Mouse (Mus musculus) megakaryocyte, embryonic 14.5 days (primary cell): ENCODE results near the gene Insrr. TPM values are rescaled to one million over a fixed set of nuclear protein-coding genes. Genes with fewer than 3 reads are reported as not detected.

Source experiments
- H3K27me3 ChIP-seq: replicated peaks from 2 replicates; pipeline ENCODE3; 2012; ENCODE audit warnings: inconsistent platforms
- H3K36me3 ChIP-seq: replicated peaks from 2 replicates; pipeline ENCODE3; 2012; ENCODE audit warnings: low read length, inconsistent platforms, mixed read lengths
- H3K4me1 ChIP-seq: 2 replicates; pipeline ENCODE4 v1.6.1; 2012; ENCODE audit warnings: inconsistent platforms
- H3K4me3 ChIP-seq: replicated peaks from 2 replicates; pipeline ENCODE3; 2012; ENCODE audit warnings: moderate library complexity, mild to moderate bottlenecking, inconsistent platforms
- H3K9me3 ChIP-seq: 2 replicates; pipeline ENCODE4 v1.6.1; 2012; ENCODE audit warnings: inconsistent platforms
- FLI1 ChIP-seq: IDR thresholded peaks from 2 replicates; pipeline ENCODE4 v1.6.1; 2012; ENCODE audit warnings: low read length, inconsistent platforms, mixed read lengths
- GATA1 ChIP-seq: IDR thresholded peaks from 3 replicates; pipeline ENCODE4 v1.6.1; 2012; ENCODE audit warnings: mixed read lengths, low read length, inconsistent platforms, borderline replicate concordance
- polyA plus RNA-seq: library from polyadenylated mRNA; stranded (reverse); fragments of >175 nt; gene quantifications from 2 replicates; pipeline ENCODE4 v1.2.3, GENCODE M21; 2012; ENCODE audit warnings: low replicate concordance; ENCODE audit not compliant: insufficient read depth

The Insrr gene
- not detected in 2 replicates for polyA plus RNA-seq

DNA sequence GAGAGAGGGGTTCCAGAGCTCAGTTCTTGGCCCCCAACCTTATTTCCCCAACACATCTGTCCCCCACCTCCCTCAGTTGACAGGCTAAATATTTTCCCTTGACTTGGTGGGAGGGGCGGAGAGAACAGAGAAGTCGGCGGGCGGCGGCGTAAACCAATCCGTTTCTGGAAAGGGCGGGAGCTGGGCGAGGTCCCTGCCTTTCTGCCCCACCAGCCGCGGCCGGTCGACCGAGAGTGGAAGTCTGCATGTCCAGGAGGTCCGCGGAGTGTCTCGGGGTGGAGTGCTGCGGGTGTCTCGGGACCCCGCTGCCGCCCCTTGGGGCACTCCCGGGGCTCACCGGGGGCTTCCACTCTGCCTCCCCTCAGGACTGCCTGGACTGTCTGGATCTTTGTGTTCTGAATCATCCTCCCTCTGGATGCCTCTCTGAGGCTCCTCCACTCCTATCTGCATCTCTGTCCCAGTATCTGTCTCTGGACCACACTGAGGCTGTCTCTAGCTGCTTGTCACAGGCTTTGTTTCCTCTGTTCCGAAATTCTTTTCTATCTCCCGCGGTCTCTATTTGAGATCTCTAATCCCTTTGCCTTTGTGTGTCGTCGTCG lies at the start of gene Insrr:
Gene Insrr (plus strand): TSS at position 216 of the 599 bp plus-strand sequence.
- H3K9me3 ChIP-seq, result no peaks in the 10 kb centered on the region
- no peak for TF ChIP-seq GATA1
- no peak for TF ChIP-seq FLI1
- peaks cover 99% of the 10 kb centered on the region for H3K27me3 ChIP-seq
- H3K4me1 ChIP-seq, result peaks cover 25% of the 10 kb centered on the region
- peak within 1 kb of the TSS; percentile 65 for H3K4me3 ChIP-seq
- H3K36me3 ChIP-seq, result no peaks in the 10 kb centered on the region

DNA sequence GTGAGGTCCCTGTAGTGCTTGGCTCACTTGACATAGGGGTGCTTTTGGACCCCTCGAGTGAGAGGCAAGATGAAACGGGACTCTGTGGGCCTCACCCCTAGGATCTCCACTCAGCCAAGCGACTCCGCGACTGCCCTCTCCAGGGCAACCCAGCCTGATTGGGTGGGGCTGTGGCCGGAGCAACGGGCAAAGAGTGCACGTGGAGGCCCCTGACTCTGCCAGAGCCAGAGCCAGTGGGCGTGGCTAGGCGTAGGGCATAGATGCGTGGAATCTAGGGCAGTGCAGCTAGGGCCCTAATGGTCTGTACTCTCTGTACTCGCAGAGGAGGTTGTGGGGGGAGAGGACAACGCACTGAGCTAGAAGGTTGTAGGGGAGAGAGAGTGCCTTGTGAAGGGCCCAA lies 48.3 kb upstream of the Insrr start, which contains the start of gene Lrrc71:
Gene Lrrc71 (minus strand): TSS at position 195 of the 400 bp plus-strand sequence.
- H3K4me1 ChIP-seq, result peaks cover 52% of the 10 kb centered on the region
- TF ChIP-seq GATA1 (no peak), FLI1 (no peak)
- no peaks in the 10 kb centered on the region for H3K27me3 ChIP-seq
- H3K9me3 ChIP-seq, result no peaks in the 10 kb centered on the region
- no peak within 1 kb of the TSS for H3K4me3 ChIP-seq
- H3K36me3 ChIP-seq, result peaks cover 94% of the 10 kb centered on the region

DNA sequence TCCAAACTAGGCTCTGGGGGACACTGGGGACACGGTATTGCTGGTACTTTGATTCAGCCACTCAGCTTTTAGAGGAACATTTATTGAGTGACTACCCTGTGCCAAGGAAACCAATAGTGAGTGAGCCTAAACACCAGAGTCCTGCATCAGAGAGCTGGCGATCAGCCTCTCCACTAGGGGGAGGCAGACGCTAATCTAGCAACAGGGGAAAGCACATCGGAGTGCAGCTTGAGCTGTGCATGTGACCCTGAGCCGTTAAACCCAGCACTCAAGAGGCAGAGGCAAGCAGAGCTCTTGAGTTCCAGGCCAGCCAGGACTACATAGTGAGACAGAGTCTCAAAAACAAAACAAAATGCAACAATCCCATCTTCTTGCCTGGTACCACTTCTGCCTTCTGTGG lies 47.7 kb upstream of the Insrr start:
- Histone ChIP-seq H3K4me1 (peaks cover 53% of the 10 kb centered on the region), H3K36me3 (peaks cover 94% of the 10 kb centered on the region), H3K4me3 (no peak overlapping the region), H3K27me3 (no peaks in the 10 kb centered on the region), H3K9me3 (no peaks in the 10 kb centered on the region)
- no peak for TF ChIP-seq GATA1
- no peak for TF ChIP-seq FLI1

DNA sequence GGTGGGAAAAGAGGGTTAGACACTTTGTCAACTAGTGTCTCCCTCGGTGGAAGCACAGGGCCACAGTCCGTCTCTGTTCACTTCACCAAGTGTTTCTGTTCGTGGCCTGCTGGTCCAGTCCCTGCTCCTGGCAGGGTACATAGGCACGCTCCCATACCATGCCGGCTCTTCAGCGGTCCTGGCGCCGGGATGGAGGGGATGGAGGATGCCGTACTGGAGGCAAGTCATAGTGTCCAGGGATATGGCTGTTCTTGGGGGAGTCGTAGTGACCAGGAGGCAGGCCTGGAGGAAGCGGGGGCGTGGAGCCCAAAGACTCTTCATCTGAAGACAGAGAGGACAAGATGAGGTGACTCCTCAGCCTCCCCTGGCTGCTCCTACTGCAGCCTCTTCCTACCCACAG lies 46.8 kb upstream of the Insrr start:
- TF ChIP-seq GATA1, result no peak
- TF ChIP-seq FLI1, result no peak

DNA sequence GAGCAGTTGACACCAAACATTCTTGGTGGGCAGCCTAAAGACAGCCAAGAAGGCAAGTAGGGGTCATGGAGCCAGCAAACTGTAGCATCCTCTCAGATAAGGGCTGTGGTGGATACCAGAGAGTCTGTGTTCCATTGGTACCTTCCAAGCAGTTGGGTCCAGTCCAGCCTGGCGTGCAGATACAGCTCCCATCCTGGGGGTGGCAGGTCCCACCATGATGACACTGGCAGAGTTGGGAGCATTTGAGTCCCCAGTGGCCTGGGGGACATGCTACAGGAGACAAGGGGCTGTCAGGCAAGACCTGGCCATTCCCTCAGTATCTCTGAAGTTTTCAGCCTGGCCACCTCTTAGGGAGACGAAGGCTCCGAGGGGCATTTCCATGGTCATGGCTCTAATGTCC lies 44.2 kb upstream of the Insrr start:
- Histone ChIP-seq H3K4me3 (no peak overlapping the region), H3K36me3 (peaks cover 100% of the 10 kb centered on the region), H3K27me3 (no peaks in the 10 kb centered on the region)

More for the DNA sequence above, 46.8 kb upstream of the Insrr start:
- H3K9me3 ChIP-seq, result no peaks in the 10 kb centered on the region
- no peaks in the 10 kb centered on the region for H3K27me3 ChIP-seq
- H3K36me3 ChIP-seq, result peaks cover 99% of the 10 kb centered on the region
- peaks cover 52% of the 10 kb centered on the region for H3K4me1 ChIP-seq
- H3K4me3 ChIP-seq, result no peak overlapping the region

DNA sequence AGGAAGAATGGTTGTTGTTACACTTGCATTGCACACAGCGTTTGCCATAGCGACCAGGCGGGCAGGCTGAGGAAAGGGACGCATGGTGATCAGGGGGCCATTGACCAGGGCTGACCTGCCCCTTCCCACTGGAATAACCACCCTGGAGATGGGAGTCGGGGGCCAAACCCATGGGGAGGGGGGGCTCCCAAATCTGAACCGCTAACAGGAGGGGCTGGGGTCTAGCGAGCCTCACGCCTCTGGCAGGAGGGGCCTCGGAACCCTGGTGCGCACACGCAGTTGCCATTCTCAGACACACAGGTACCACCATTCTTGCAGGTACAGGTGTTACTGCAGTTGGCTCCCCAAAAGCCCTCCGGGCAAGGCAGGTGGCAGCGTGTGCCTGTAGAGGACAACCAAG lies 42.9 kb upstream of the Insrr start:
- no peaks in the 10 kb centered on the region for H3K27me3 ChIP-seq

More for the DNA sequence above, 44.2 kb upstream of the Insrr start:
- H3K4me1 ChIP-seq, result peaks cover 63% of the 10 kb centered on the region
- TF ChIP-seq GATA1 (no peak), FLI1 (no peak)
- H3K9me3 ChIP-seq, result no peaks in the 10 kb centered on the region

DNA sequence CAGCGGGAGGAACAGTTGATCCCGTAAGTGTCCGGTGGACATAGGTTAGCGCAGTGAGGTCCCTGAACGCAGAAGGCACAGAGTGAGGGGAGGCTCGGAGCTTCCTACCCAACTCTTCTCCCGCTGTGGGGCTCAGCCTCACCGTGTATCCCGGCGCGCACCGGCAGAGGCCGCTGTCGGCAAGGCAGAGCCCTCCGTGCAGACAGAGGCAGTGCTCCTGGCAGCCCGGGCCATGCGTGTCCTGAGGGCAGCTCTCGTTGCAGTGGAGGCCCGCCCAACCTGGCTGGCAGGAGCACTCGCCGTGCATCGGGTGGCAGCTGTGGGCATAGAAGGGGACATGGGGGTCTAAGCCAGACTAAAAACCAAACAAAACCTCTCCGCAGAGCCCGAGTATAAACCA lies 40.8 kb upstream of the Insrr start:
- TF ChIP-seq GATA1 (no peak), FLI1 (no peak)
- Histone ChIP-seq H3K27me3 (no peaks in the 10 kb centered on the region), H3K9me3 (no peaks in the 10 kb centered on the region), H3K4me1 (peaks cover 83% of the 10 kb centered on the region), H3K36me3 (peaks cover 97% of the 10 kb centered on the region), H3K4me3 (no peak overlapping the region)

More for the DNA sequence above, 42.9 kb upstream of the Insrr start:
- H3K4me3 ChIP-seq, result no peak overlapping the region
- H3K36me3 ChIP-seq, result peaks cover 100% of the 10 kb centered on the region
- H3K4me1 ChIP-seq, result peaks cover 76% of the 10 kb centered on the region
- no peaks in the 10 kb centered on the region for H3K9me3 ChIP-seq
- TF ChIP-seq GATA1, result no peak
- TF ChIP-seq FLI1, result no peak

DNA sequence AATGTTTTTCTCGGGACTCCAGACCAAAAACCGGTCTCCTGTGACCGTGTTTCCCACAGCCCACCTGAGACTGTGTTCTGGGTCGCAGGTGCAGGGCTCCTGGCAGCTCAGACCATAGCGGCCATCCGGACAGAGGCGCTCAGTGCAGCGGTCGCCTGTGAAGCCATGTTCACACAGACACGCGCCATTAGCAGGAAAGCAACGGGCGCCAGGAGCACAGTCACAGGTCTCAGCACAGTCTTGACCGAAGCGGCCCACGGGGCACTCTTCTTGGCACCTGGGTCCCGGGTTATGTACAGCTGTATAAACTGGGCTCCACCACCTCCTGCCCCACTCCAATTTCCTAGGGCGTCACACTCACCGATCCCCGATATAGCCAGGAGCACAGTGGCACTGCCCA lies 40.3 kb upstream of the Insrr start:
- Histone ChIP-seq H3K4me3 (no peak overlapping the region), H3K27me3 (no peaks in the 10 kb centered on the region), H3K36me3 (peaks cover 97% of the 10 kb centered on the region), H3K4me1 (peaks cover 85% of the 10 kb centered on the region), H3K9me3 (no peaks in the 10 kb centered on the region)
- TF ChIP-seq FLI1 (no peak), GATA1 (no peak)

DNA sequence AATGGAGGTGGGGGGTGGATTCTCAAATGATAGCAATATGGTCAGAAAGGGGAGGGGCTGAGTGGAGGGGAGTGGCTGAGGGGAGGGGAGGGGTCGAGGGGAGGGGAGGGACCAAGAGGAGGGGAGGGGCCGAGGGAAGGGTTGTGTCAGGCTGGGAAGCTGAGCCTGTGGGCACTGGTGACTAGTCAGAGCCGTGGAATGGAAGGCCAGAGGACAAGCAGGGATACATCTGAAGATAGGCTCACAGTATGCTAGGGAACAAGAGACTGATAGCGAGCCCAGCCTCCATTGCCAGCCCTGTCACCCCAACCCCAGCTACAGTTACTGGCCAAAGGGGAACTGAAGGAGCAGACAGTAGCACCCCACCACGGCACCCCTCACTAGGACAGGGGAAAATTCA lies 38.1 kb upstream of the Insrr start:
- H3K27me3 ChIP-seq, result no peaks in the 10 kb centered on the region
- H3K4me1 ChIP-seq, result peaks cover 89% of the 10 kb centered on the region
- peak overlapping the region; percentile 56 for H3K4me3 ChIP-seq
- H3K9me3 ChIP-seq, result no peaks in the 10 kb centered on the region
- TF ChIP-seq FLI1, result no peak
- no peak for TF ChIP-seq GATA1
- peaks cover 97% of the 10 kb centered on the region for H3K36me3 ChIP-seq

DNA sequence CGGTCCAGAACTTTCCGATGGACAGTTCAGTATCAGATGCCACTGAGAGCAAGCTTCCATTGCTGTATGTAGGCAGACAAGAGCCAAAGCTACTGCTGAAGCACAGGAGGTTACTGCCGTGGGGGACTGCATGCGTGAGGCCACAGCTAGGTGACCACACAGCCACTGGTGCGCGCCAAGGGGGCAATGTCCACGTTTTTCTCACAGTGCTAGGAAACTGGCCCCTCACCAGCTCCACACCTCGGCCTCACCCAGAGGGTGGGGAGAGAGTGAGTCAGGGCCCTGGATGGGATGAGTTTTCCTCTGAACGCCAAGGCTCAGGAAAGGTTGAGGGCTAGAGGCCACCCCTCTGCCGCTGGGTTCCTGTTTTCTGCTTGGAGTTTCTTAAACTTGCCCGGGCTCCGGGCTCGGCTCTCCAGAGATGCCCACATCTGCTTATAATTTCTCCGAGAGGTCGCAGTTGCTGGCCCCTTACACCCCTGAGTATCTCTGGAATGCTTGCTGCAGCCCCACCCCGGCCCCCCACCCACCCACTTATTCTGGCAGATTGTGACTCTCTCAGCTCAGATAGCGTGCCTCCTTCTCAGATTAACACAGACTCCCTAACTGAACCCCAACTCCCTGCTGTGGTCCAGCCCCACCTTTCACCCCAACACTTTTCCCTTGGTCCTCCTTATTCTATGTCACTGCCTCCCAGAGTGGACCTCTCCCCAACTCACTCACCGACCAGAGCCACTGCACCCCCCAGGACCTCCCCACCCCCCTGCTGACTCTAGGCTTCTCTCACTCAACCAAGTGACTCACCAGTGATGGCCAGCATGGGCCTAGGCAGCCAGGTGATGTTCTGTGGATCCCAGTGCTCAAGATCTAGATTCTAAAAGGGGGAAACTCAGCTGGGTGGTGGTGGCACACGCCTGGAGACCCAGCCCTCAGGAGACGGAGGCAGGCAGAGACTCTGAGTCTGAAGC lies 35.1 kb upstream of the Insrr start:
- no peaks in the 10 kb centered on the region for H3K9me3 ChIP-seq
- H3K36me3 ChIP-seq, result peaks cover 79% of the 10 kb centered on the region
- no peak for TF ChIP-seq GATA1
- TF ChIP-seq FLI1, result no peak
- H3K4me3 ChIP-seq, result peak overlapping the region; percentile 69
- no peaks in the 10 kb centered on the region for H3K27me3 ChIP-seq
- peaks cover 98% of the 10 kb centered on the region for H3K4me1 ChIP-seq
